Mouse (Mus musculus) large intestine, adult 2 months (tissue): ENCODE data around the gene Xrcc5. TPM values are rescaled to one million over a fixed set of nuclear protein-coding genes. Genes with fewer than 3 reads are reported as not detected.

Source experiments
- DNase-seq: peaks from one replicate; pipeline ENCODE4 v3.0.0-alpha.2; 2012; ENCODE audit warnings: low read depth, low spot score
- WGBS: fragments of 180-500 bp; shearing (Covaris S2); methylation state at CpG from one replicate; pipeline ENCODE4 v1.1.7; 2018; 5-methylcytosine and 5-hydroxymethylcytosine counted together
- polyA plus RNA-seq: library from polyadenylated mRNA; depleted of rRNA; stranded (reverse); fragments of >200 nt; gene quantifications from 2 replicates; pipeline ENCODE4 v1.2.3, GENCODE M21; 2012

The Xrcc5 gene
- polyA plus RNA-seq, 1 experiment = 2.1 TPM

GRCm38 (mm10) chr1:72312701-72313398 lies 5.6 kb downstream of the Xrcc5 start:
- no peak for DNase-seq
- WGBS = 82% methylated on average over 9 of the region's 9 CpGs

- DNase-seq = no peak
Measured at GRCm38 (mm10) chr1:72313399-72314039, 6.3 kb downstream of the Xrcc5 start.

DNA sequence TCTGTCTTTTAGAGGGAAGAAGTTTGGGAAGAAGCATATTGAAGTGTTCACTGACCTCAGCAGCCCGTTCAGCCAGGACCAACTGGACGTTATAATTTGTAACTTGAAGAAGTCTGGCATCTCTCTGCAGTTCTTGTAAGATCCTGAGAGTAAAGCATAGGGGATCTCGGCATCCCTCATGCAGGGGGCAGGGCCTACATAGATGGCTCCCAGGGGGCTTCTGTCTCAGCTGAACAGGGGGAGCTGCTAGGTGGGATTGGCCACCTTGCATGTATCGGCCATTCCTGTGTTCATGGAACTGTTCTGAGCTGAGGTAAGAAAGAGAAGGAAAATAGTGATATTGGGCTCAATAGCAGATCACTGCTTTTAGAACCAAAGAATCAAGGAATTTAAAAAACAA lies 8.2 kb downstream of the Xrcc5 start:
- DNase-seq = no peak
- WGBS = 86% methylated on average over 4 of the region's 4 CpGs

More at GRCm38 (mm10) chr1:72313399-72314039, 6.3 kb downstream of the Xrcc5 start:
- 75% methylated on average over 5 of the region's 5 CpGs for WGBS

- no peak for DNase-seq
- WGBS = 84% methylated on average over 8 of the region's 8 CpGs
Measured at GRCm38 (mm10) chr1:72316409-72316808, 9.2 kb downstream of the Xrcc5 start.

DNA sequence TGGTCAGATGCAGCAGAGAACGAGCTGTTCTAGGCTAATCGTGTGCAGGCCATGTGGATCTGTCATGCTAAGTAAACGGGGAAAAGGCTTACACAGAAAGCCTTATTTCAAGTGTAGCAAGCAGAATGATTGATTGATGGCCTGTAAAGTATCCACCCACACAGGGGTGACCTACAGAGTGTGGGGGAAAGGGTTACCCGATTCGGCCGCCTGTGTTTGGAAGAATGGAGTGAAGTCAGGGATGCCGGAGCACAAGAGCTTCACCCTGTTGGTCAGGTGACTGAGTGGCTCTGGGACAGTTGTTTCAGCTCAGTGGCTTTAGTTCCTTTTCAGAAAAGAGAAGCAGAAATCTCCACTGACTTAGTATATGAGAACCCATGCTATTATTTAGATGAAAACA lies 9.7 kb downstream of the Xrcc5 start:
- WGBS = 84% methylated on average over 7 of the region's 7 CpGs

DNA sequence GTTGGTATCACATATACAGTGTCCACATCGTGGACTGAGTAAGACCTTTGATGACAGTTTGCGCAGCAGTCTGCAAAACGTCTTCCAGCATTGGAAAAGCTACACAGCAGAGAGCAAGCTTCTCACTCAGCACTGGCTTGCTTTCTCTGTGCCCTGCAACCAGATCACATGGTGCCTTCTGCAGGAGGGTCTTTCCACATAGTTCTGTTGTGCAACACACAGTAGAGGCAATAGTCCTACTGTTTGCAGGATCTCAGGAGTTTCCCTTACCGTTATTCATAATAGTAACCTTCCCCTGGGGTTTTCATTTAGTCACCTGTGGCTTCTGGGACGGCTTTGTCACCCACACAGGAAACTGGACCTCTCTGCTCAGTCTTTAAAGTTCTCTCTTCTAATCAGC lies 13.5 kb downstream of the Xrcc5 start:
- no peak for DNase-seq
- WGBS = 91% methylated on average over 5 of the region's 5 CpGs

More for the DNA sequence above, 9.7 kb downstream of the Xrcc5 start:
- no peak for DNase-seq

- 93% methylated on average over 4 of the region's 4 CpGs for WGBS
- no peak for DNase-seq
Measured at GRCm38 (mm10) chr1:72323248-72323647, 16.0 kb downstream of the Xrcc5 start.

DNA sequence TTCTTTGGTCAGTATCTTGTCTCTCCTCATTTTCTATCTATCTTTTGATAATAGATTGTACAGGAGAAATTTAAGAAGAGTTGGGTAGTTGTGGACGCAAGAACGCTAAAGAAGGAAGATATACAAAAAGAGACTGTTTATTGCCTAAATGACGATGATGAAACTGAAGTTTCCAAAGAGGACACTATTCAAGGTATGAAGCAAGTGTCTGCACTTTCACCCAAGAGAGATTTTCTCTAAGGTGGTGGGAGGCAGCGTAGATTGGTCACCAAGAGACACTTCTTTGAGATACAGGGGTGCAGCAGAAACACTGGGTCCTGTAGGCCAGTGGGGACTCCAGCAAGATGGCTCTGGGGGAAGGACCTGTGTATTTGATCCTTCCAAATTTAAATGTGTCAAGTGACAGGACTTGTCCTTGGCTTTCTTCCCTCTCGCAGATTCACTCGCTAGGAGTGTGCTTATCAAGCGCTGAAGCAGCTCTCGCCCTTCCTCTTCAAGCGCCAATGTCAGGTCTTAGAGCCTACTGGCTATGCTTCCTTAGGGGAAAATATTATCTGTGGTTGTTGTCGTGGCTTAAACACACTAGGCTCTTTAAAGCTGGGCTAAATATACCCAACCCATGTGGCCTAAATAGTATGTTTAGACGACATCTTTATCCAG lies 19.1 kb downstream of the Xrcc5 start:
- WGBS = 94% methylated on average over 11 of the region's 11 CpGs
- no peak for DNase-seq

DNA sequence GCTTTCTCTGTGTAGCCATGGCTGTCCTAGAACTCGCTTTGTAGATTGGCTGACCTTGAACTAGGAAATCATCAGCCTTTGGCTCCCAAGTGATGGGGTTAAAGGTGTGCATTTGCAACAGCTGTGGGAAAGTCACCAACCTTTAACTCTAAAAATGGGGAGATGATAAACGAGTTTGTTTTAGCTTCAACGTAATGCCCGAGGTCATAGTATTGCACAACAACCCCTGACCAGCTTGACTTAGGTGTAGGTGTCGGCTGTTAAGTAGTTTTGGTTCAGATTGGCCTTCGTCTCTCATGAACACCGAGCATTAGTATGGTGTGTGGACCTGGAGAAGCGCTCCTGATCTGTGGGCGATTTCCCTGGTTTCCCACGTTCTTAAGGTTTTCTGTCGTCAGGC lies 27.6 kb downstream of the Xrcc5 start:
- WGBS = 85% methylated on average over 11 of the region's 11 CpGs
- no peak for DNase-seq

- WGBS = 95% methylated on average over 8 of the region's 8 CpGs
- DNase-seq = no peak
Measured at GRCm38 (mm10) chr1:72336780-72337179, 29.6 kb downstream of the Xrcc5 start.

DNA sequence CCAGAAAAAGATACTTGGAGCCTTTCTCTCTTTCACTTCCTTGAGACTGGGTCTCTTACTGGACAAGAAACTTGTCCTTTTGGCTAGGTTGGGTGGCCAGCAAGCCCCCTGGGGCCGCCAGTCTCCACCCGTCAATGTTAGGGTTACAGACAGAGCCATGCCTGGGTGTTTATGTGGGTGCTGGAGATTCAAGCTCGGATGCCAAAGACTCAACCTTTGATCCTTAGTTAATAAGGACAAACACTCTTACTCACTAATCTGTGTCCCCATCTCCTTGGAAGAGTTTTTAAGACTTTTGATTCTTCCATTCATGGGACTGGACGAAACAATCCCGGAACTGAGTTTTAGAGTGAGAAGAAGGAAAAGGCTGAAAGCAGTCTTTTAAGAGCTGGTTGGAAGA lies 31.1 kb downstream of the Xrcc5 start:
- no peak for DNase-seq
- WGBS = 81% methylated on average over 5 of the region's 5 CpGs

- WGBS = 92% methylated on average over 6 of the region's 6 CpGs
Measured at GRCm38 (mm10) chr1:72347873-72348272, 40.7 kb downstream of the Xrcc5 start.

DNA sequence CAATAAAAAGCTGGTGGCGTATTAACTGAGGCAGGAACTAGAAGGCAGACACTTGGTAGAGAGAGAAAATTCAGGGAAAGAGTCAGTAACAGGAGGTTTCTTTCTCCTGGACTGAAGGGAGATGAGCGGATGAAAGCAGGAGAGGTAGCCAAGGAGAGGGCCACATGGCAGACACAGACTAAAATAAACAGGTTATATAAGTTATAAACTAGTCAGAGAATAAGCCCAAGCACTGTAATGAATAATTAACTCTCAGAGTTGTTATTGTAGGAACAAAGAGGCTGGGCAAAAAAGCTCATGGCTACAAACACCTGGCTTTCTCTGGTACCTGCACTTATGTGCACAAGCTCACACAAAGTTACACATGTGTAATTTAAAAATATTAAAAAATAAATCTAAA lies 47.6 kb downstream of the Xrcc5 start:
- 63% methylated on average over 2 of the region's 2 CpGs for WGBS
- DNase-seq = no peak

More at GRCm38 (mm10) chr1:72347873-72348272, 40.7 kb downstream of the Xrcc5 start:
- DNase-seq = no peak

DNA sequence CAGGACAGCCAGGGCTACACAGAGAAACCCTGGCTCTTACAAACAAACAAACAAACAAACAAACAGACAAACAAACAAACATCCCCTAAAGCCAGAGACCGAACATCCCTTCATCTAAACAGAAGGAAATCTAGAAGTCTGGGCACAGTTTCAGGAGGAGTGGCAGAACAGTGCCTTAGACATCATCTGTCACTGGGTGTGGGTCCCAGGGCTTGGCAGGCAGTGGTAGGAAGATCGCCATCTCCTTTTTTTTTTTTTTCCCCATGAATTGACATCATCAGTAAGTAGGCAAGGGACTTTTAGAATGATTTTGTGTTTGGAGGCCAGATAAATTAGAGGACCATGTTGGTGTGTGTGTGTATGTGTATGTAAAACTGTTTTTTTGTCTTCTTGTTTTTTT lies 51.0 kb downstream of the Xrcc5 start:
- 76% methylated on average over 2 of the region's 2 CpGs for WGBS
- DNase-seq = no peak

GRCm38 (mm10) chr1:72359462-72359861 lies 52.2 kb downstream of the Xrcc5 start:
- DNase-seq = no peak
- 86% methylated on average over 2 of the region's 2 CpGs for WGBS

- WGBS = 90% methylated on average over 4 of the region's 4 CpGs
- no peak for DNase-seq
Measured at GRCm38 (mm10) chr1:72360809-72361208, 53.6 kb downstream of the Xrcc5 start.

- 84% methylated on average over 8 of the region's 8 CpGs for whole genome bisulfite sequencing
- no peak for DNase-seq
Measured at GRCm38 (mm10) chr1:72364661-72365060, 57.4 kb downstream of the Xrcc5 start.

DNA sequence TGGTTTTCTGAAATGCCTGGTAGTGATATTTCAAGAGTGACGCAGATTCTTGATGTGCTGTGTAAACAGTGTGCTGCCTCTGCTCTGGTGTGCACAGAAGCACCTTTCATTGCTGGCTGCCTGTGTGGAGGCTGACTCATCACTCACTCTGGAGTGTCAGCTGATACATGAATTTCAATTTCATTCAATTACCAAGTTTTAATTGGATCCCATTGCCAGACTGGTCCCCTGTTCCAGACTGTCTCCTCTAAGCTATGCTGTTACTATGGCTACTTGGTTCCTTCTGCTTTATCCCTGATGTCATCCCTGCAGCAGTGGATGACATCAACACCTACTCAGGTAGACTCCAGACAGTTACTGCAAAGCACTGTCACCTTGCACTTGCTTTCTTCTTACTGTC lies 65.3 kb downstream of the Xrcc5 start:
- 84% methylated on average over 1 of the region's 1 CpGs for WGBS
- no peak for DNase-seq

DNA sequence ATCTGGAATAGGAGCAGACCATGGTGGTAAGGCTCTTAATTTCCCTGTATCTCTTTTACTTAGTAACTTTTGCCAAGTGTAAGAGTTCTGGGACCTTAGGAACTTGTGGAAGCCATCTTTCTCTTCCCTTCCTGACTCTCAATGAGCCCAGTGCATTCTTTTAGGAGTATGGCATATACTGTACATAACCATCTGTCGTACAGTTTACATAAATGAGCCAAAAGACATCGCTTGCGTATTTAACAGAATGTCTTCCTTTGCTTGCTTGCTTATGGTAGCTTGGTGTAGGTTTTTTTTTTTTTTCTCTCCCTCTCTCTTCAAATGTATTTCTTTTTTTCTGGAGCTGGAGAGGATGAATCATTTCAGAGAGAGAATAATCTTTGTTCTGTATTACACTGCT lies 65.7 kb downstream of the Xrcc5 start:
- 88% methylated on average over 3 of the region's 3 CpGs for WGBS
- DNase-seq = no peak

DNA sequence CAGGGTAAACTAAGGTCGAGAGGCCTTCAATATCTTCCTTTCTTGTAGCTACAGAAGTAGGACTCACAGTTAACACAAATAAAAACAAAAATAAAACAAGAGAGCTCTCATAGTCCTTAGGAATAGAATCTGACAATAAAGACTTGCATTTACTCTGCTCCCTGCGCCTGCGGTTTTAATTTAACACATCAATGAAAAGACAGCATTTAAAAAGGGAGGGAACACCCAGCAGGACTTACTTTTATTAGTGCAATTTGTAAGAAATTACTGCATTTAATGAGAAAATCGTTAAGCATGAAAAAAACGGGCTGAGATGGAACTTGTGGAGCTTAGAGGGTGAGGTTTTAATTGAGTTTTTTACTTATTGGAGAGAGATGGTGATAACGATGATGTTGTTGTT lies 66.4 kb downstream of the Xrcc5 start:
- no peak for DNase-seq
- WGBS = 79% methylated on average over 6 of the region's 6 CpGs

DNA sequence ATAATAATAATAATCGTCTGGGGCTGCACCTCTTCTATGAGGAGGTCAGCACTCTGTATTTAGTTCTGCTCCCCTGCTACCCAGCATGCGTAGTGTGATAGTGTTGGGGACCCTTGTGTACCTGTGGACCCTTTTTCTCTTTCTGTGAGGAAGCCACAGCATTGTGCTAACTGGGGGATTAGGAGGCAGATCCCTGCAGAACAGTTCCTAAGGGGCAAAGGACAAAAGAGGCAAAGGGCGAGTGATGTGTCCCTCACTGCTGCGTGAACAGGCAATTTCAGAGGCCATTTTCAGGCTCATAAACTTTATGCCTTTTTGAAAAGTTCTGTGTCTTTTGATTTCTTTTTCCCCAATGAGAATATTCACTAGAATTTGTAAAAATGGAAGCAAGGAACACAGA lies 66.8 kb downstream of the Xrcc5 start:
- WGBS = 83% methylated on average over 4 of the region's 4 CpGs
- no peak for DNase-seq
